Mouse (Mus musculus) megakaryocyte, embryonic 14.5 days (primary cell): Measurements from ENCODE around the gene Zfp12. TPM values are rescaled to one million over a fixed set of nuclear protein-coding genes. Genes with fewer than 3 reads are reported as not detected.
A peak's percentile ranks its signal among the peaks of the same experiment; 100 is the strongest.

ENCODE experiments used
- H3K27me3 ChIP-seq: replicated peaks from 2 replicates; pipeline ENCODE3; 2012; ENCODE audit warnings: inconsistent platforms
- H3K36me3 ChIP-seq: replicated peaks from 2 replicates; pipeline ENCODE3; 2012; ENCODE audit warnings: low read length, inconsistent platforms, mixed read lengths
- H3K4me1 ChIP-seq: 2 replicates; pipeline ENCODE4 v1.6.1; 2012; ENCODE audit warnings: inconsistent platforms
- H3K4me3 ChIP-seq: replicated peaks from 2 replicates; pipeline ENCODE3; 2012; ENCODE audit warnings: moderate library complexity, mild to moderate bottlenecking, inconsistent platforms
- H3K9me3 ChIP-seq: 2 replicates; pipeline ENCODE4 v1.6.1; 2012; ENCODE audit warnings: inconsistent platforms
- FLI1 ChIP-seq: IDR thresholded peaks from 2 replicates; pipeline ENCODE4 v1.6.1; 2012; ENCODE audit warnings: low read length, inconsistent platforms, mixed read lengths
- GATA1 ChIP-seq: IDR thresholded peaks from 3 replicates; pipeline ENCODE4 v1.6.1; 2012; ENCODE audit warnings: mixed read lengths, low read length, inconsistent platforms, borderline replicate concordance
- polyA plus RNA-seq: library from polyadenylated mRNA; stranded (reverse); fragments of >175 nt; gene quantifications from 2 replicates; pipeline ENCODE4 v1.2.3, GENCODE M21; 2012; ENCODE audit warnings: low replicate concordance; ENCODE audit not compliant: insufficient read depth

Zfp12 gene
- polyA plus RNA-seq, 1 experiment, result 1.7 TPM

- Histone ChIP-seq H3K4me3 (no peak overlapping the region), H3K4me1 (peaks cover 19% of the 10 kb centered on the region), H3K9me3 (no peaks in the 10 kb centered on the region), H3K27me3 (peaks cover 85% of the 10 kb centered on the region), H3K36me3 (peaks cover 9% of the 10 kb centered on the region)
- no peak for TF ChIP-seq FLI1
- no peak for TF ChIP-seq GATA1
Measured at GRCm38 (mm10) chr5:143264689-143265088, 29.7 kb downstream of the Zfp12 start.

DNA sequence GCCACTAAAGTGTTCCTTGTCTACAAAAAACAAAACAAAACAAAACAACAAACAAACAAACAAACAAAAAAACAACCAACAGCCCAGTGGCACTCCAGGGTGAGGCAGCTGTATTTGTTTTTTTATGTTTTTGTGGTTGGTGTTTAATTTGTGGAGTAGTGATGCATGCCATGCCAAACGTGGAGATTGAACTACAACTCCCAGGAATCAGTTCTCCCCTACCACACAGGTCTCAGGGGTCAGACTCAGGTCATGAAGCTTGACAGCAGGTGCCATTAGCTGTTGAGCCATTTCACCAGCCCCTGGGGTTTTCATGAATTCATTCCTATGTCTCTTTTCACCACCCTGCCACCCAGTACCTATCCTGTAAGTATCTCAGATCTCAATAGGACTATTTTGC, 30.4 kb downstream of the Zfp12 start:
- Histone ChIP-seq H3K27me3 (peaks cover 84% of the 10 kb centered on the region), H3K4me1 (peaks cover 22% of the 10 kb centered on the region), H3K36me3 (peaks cover 9% of the 10 kb centered on the region), H3K4me3 (no peak overlapping the region), H3K9me3 (no peaks in the 10 kb centered on the region)
- no peak for TF ChIP-seq GATA1
- no peak for TF ChIP-seq FLI1

DNA sequence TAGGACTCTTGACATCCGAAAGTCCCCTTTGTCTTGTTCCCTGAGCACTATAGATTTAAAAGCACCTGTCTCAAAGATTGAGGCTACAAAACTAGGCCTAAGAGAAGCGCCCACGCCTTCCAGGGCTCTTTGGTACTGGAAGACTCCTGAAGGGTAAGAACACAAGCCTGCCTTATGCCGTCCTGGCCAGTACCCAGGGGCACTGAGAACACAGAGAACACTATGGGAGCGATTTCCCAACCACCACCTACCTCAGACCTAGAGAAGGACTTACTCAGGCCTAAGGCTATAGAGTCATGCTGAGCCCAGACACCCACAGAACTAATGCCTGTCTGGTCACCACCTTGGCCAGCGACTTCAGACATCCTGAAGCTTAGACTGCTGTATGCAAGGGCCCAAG, 31.8 kb downstream of the Zfp12 start:
- H3K4me3 ChIP-seq, result no peak overlapping the region
- H3K27me3 ChIP-seq, result peaks cover 85% of the 10 kb centered on the region
- TF ChIP-seq GATA1 (no peak), FLI1 (no peak)
- H3K4me1 ChIP-seq, result peaks cover 33% of the 10 kb centered on the region
- H3K36me3 ChIP-seq, result peaks cover 9% of the 10 kb centered on the region
- H3K9me3 ChIP-seq, result no peaks in the 10 kb centered on the region

DNA sequence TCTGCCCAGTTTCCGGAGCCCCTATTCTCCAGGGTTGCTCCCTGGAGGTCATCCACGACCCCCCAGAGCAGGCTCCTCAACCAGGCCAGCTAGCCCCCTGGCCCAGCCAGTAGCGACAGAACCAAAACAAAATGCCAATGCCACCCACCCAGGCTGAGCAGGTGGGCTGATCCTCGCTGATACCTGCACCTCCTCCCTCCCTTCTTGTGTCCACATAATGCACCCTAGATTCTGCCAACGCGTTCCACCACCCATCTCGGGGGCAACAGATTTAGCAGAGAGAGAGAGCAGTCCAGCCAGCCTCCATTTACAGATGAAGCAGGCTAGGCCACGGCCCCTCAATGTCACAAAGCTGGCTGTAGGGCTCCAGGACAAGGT, 34.0 kb downstream of the Zfp12 start:
- H3K36me3 ChIP-seq, result no peaks in the 10 kb centered on the region
- TF ChIP-seq FLI1 (no peak), GATA1 (no peak)
- peak overlapping the region; percentile 97 for H3K4me3 ChIP-seq
- H3K4me1 ChIP-seq, result peaks cover 42% of the 10 kb centered on the region
- H3K27me3 ChIP-seq, result peaks cover 73% of the 10 kb centered on the region
- H3K9me3 ChIP-seq, result no peaks in the 10 kb centered on the region

DNA sequence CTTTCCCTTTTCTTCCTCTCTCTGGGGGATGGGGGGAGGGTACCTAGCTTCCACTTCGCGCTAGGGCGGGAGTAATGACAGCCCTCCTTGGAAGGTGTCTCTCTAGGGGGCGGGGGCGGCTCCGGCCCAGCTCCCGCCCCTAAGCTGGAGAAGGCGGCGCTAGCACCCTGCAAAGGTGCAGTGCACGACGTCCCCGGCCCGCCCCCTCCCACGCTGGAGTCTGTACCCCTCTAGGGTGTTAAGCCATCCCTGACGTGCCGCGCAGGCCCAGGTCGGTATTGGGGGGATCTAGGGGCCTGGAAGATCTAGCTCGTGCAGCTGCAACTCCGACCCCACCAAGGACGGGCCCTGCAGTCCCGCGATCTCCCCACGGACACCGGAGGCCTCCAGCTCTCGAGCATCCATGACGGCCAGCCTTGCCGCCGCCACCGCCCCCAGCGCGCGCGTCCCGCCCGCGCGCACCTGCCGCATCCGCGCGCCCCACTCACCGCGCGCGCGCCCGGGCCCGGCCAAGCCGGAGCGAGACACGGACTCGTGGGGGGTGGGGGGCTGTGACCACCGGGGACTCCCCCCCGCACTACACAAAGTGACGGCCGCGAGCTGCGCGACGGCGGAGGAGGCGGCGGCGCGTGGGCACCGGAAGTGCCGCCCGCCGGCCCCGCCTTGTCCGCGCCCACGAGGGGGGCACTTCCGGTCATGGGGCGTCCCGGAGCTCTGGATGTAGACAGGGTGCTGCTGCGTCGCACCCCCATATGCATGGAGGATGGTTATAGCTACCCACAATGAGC, 34.6 kb downstream of the Zfp12 start, which contains the start of gene Zfp316:
Gene Zfp316, minus strand, starts transcription at position 660 of the 788 bp plus-strand sequence.
- H3K4me1 ChIP-seq, result peaks cover 44% of the 10 kb centered on the region
- peak within 1 kb of the TSS; percentile 97 for H3K4me3 ChIP-seq
- H3K36me3 ChIP-seq, result no peaks in the 10 kb centered on the region
- H3K9me3 ChIP-seq, result no peaks in the 10 kb centered on the region
- no peak for TF ChIP-seq GATA1
- peak; percentile 81; the same call in 1 of the 2 replicates for TF ChIP-seq FLI1
- peaks cover 73% of the 10 kb centered on the region for H3K27me3 ChIP-seq

GRCm38 (mm10) chr5:143270151-143270519, 35.2 kb downstream of the Zfp12 start:
- Histone ChIP-seq H3K27me3 (peaks cover 73% of the 10 kb centered on the region), H3K4me1 (peaks cover 45% of the 10 kb centered on the region), H3K36me3 (no peaks in the 10 kb centered on the region), H3K4me3 (peak overlapping the region; percentile 97), H3K9me3 (no peaks in the 10 kb centered on the region)
- TF ChIP-seq FLI1 (no peak), GATA1 (no peak)

GRCm38 (mm10) chr5:143271642-143272041, 36.7 kb downstream of the Zfp12 start:
- peaks cover 78% of the 10 kb centered on the region for H3K27me3 ChIP-seq
- no peak for TF ChIP-seq GATA1
- TF ChIP-seq FLI1, result no peak
- H3K36me3 ChIP-seq, result no peaks in the 10 kb centered on the region

GRCm38 (mm10) chr5:143272108-143272507, 37.1 kb downstream of the Zfp12 start:
- peaks cover 45% of the 10 kb centered on the region for H3K4me1 ChIP-seq
- H3K4me3 ChIP-seq, result no peak overlapping the region
- TF ChIP-seq GATA1, result no peak
- no peak for TF ChIP-seq FLI1
- no peaks in the 10 kb centered on the region for H3K9me3 ChIP-seq
- H3K27me3 ChIP-seq, result peaks cover 78% of the 10 kb centered on the region
- H3K36me3 ChIP-seq, result no peaks in the 10 kb centered on the region

More at GRCm38 (mm10) chr5:143271642-143272041, 36.7 kb downstream of the Zfp12 start:
- Histone ChIP-seq H3K9me3 (no peaks in the 10 kb centered on the region), H3K4me3 (no peak overlapping the region), H3K4me1 (peaks cover 45% of the 10 kb centered on the region)

DNA sequence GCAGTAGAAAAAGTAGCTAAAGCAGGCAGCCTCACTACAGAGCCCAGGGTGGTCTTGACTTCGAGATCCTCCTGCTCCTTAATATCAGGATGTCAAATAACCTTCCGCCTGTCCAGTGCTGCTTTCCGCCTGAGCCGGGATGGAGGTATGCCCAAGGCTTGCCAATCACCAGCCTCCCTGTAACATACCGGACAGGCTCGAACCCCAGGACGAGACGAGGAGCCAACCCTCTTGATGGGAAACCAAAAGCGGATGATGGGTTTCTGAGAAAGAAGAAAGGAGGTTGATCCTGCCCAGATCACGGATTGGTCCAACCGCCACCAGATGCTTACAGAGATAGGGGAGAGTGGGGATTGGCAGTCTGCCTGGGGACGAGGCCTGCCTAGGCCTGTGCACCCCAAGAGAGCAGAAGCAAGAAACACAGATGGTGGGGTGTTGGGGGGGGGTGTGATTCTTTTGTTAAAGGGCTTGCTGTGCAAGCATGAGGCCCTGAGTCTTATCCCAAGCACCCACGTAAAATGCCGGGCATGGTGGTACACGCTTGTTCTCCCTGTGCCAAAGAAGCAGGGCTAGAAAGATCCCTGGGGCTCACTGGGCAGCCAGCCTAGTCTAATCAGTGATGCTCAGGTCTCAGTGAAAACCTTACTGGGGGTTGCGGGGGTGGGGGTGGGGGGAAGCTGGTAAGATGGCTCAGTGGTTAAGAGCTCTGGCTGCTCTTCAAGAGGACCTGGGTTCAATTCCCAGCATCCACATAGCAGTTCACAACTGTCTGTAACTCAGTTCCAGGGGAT, 37.8 kb downstream of the Zfp12 start:
- no peaks in the 10 kb centered on the region for H3K36me3 ChIP-seq
- TF ChIP-seq GATA1, result no peak
- no peak for TF ChIP-seq FLI1
- H3K27me3 ChIP-seq, result peaks cover 80% of the 10 kb centered on the region
- no peak overlapping the region for H3K4me3 ChIP-seq
- H3K9me3 ChIP-seq, result 0 out of 2 replicates have a peak, but pooled peaks cover 2% of the 10 kb centered on the region
- peaks cover 45% of the 10 kb centered on the region for H3K4me1 ChIP-seq

DNA sequence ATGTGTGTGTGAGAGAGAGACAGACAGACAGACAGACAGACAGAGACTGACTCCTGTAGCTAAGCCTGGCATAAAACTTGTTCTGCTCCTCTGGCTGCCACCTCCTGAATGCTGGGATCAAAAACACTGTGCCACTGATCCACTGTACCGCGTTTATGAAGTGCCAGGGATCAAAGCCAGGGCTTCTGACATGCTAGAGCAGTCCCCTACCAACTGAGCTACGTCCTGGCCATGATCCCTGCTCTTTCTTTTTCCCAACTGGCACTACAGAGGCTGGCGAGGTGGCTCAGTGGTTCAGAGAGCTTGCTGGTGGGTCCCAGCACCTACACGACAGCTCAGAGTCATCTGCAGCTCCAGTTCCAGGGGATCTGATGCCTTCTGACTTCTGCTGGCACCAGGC, 40.8 kb downstream of the Zfp12 start:
- peaks cover 81% of the 10 kb centered on the region for H3K27me3 ChIP-seq
- H3K36me3 ChIP-seq, result no peaks in the 10 kb centered on the region
- TF ChIP-seq GATA1 (no peak), FLI1 (no peak)
- H3K4me3 ChIP-seq, result no peak overlapping the region
- peaks cover 6% of the 10 kb centered on the region; the same call in 1 of the 2 replicates for H3K9me3 ChIP-seq
- peaks cover 26% of the 10 kb centered on the region for H3K4me1 ChIP-seq
